Mouse (Mus musculus): ENCODE results near the gene Efcab6. TPM values are rescaled to one million over a fixed set of nuclear protein-coding genes. Genes with fewer than 3 reads are reported as not detected.

The Efcab6 gene
- polyA plus RNA-seq, 2 experiments: 0.25 to 0.52 TPM

GRCm38 (mm10) chr15:83988087-83988486 lies 77.1 kb downstream of the Efcab6 start:
- Histone ChIP-seq H3K9me3 (ENCODE audit: control insufficient read depth, low read length) (no peaks in the 10 kb centered on the region), H3K4me2 (replicated peaks; ENCODE audit: low read depth, low read length, severe bottlenecking) (no peak overlapping the region), H3K4me3 (replicated peaks; ENCODE audit: low read length) (no peak overlapping the region), H3K27me3 (ENCODE audit: control insufficient read depth, insufficient read depth, low read length) (no peaks in the 10 kb centered on the region), H3K36me3 (ENCODE audit: control insufficient read depth, insufficient read depth, low read length) (no peaks in the 10 kb centered on the region), H3K4me1 (ENCODE audit: control insufficient read depth, insufficient read depth, low read length) (peaks cover 12% of the 10 kb centered on the region; the same call in 1 of the 2 replicates), H3K27ac (replicated peaks; ENCODE audit: low read depth, low read length) (no peak overlapping the region), H3K9ac (ENCODE audit: low read depth, low read length, severe bottlenecking) (no peak overlapping the region)
- 23% methylated on average over 7 of the region's 7 CpGs for WGBS
- DNase-seq (ENCODE audit: low spot score) (no peak), ATAC-seq (ENCODE audit: low FRiP score, low read depth) (no peak)
- no peak for TF ChIP-seq POLR2A (IDR thresholded peaks at IDR 0.05; ENCODE audit: borderline replicate concordance, extremely low read depth, insufficient read depth, insufficient read length)

GRCm38 (mm10) chr15:83982186-83982936 lies 82.8 kb downstream of the Efcab6 start:
- ATAC-seq (ENCODE audit: low FRiP score, low read depth) (no peak), DNase-seq (ENCODE audit: low spot score) (no peak)
- peaks cover 3% of the 10 kb centered on the region; the same call in 1 of the 2 replicates for H3K4me1 ChIP-seq (ENCODE audit: control insufficient read depth, insufficient read depth, low read length)
- 58% methylated on average over 14 of the region's 14 CpGs for WGBS
- H3K4me3 ChIP-seq (replicated peaks; ENCODE audit: low read length): no peak overlapping the region
- no peaks in the 10 kb centered on the region for H3K9me3 ChIP-seq (ENCODE audit: control insufficient read depth, low read length)
- no peak for TF ChIP-seq POLR2A (IDR thresholded peaks at IDR 0.05; ENCODE audit: borderline replicate concordance, extremely low read depth, insufficient read depth, insufficient read length)
- H3K4me2 ChIP-seq (replicated peaks; ENCODE audit: low read depth, low read length, severe bottlenecking): no peak overlapping the region
- no peak overlapping the region for H3K9ac ChIP-seq (ENCODE audit: low read depth, low read length, severe bottlenecking)
- no peaks in the 10 kb centered on the region for H3K36me3 ChIP-seq (ENCODE audit: control insufficient read depth, insufficient read depth, low read length)
- H3K27ac ChIP-seq (replicated peaks; ENCODE audit: low read depth, low read length): no peak overlapping the region
- no peaks in the 10 kb centered on the region for H3K27me3 ChIP-seq (ENCODE audit: control insufficient read depth, insufficient read depth, low read length)

GRCm38 (mm10) chr15:83978865-83979264 lies 86.3 kb downstream of the Efcab6 start:
- Histone ChIP-seq H3K36me3 (ENCODE audit: control insufficient read depth, insufficient read depth, low read length) (no peaks in the 10 kb centered on the region), H3K9ac (ENCODE audit: low read depth, low read length, severe bottlenecking) (no peak overlapping the region), H3K27me3 (ENCODE audit: control insufficient read depth, insufficient read depth, low read length) (no peaks in the 10 kb centered on the region; the same call in 1 of the 2 replicates), H3K4me1 (ENCODE audit: control insufficient read depth, insufficient read depth, low read length) (no peaks in the 10 kb centered on the region), H3K27ac (replicated peaks; ENCODE audit: low read depth, low read length) (no peak overlapping the region), H3K4me3 (replicated peaks; ENCODE audit: low read length) (no peak overlapping the region), H3K4me2 (replicated peaks; ENCODE audit: low read depth, low read length, severe bottlenecking) (no peak overlapping the region), H3K9me3 (ENCODE audit: control insufficient read depth, low read length) (no peaks in the 10 kb centered on the region)
- WGBS: 85% methylated on average over 6 of the region's 6 CpGs
- ATAC-seq (ENCODE audit: low FRiP score, low read depth): no peak
- no peak for DNase-seq (ENCODE audit: low spot score)
- no peak for TF ChIP-seq POLR2A (IDR thresholded peaks at IDR 0.05; ENCODE audit: borderline replicate concordance, extremely low read depth, insufficient read depth, insufficient read length)

- H3K9ac ChIP-seq (ENCODE audit: low read depth, low read length, severe bottlenecking): no peak overlapping the region
- no peaks in the 10 kb centered on the region; the same call in 1 of the 2 replicates for H3K27me3 ChIP-seq (ENCODE audit: control insufficient read depth, insufficient read depth, low read length)
- ATAC-seq (ENCODE audit: low FRiP score, low read depth): no peak
- no peak overlapping the region for H3K27ac ChIP-seq (replicated peaks; ENCODE audit: low read depth, low read length)
- no peak overlapping the region for H3K4me2 ChIP-seq (replicated peaks; ENCODE audit: low read depth, low read length, severe bottlenecking)
- WGBS: 6% methylated on average over 5 of the region's 5 CpGs
- no peaks in the 10 kb centered on the region for H3K9me3 ChIP-seq (ENCODE audit: control insufficient read depth, low read length)
- no peak for TF ChIP-seq POLR2A (IDR thresholded peaks at IDR 0.05; ENCODE audit: borderline replicate concordance, extremely low read depth, insufficient read depth, insufficient read length)
- no peak overlapping the region for H3K4me3 ChIP-seq (replicated peaks; ENCODE audit: low read length)
- no peaks in the 10 kb centered on the region for H3K36me3 ChIP-seq (ENCODE audit: control insufficient read depth, insufficient read depth, low read length)
- DNase-seq (ENCODE audit: low spot score): no peak
- no peaks in the 10 kb centered on the region for H3K4me1 ChIP-seq (ENCODE audit: control insufficient read depth, insufficient read depth, low read length)
Measured at GRCm38 (mm10) chr15:83977108-83977507, 88.1 kb downstream of the Efcab6 start.

- no peak for TF ChIP-seq POLR2A (IDR thresholded peaks at IDR 0.05; ENCODE audit: borderline replicate concordance, extremely low read depth, insufficient read depth, insufficient read length)
- Histone ChIP-seq H3K36me3 (ENCODE audit: control insufficient read depth, insufficient read depth, low read length) (no peaks in the 10 kb centered on the region), H3K9me3 (ENCODE audit: control insufficient read depth, low read length) (no peaks in the 10 kb centered on the region), H3K9ac (ENCODE audit: low read depth, low read length, severe bottlenecking) (no peak overlapping the region), H3K4me2 (replicated peaks; ENCODE audit: low read depth, low read length, severe bottlenecking) (no peak overlapping the region), H3K4me1 (ENCODE audit: control insufficient read depth, insufficient read depth, low read length) (no peaks in the 10 kb centered on the region), H3K4me3 (replicated peaks; ENCODE audit: low read length) (no peak overlapping the region), H3K27ac (replicated peaks; ENCODE audit: low read depth, low read length) (no peak overlapping the region), H3K27me3 (ENCODE audit: control insufficient read depth, insufficient read depth, low read length) (no peaks in the 10 kb centered on the region; the same call in none of the 2 replicates)
- DNase-seq (ENCODE audit: low spot score) (no peak), ATAC-seq (ENCODE audit: low FRiP score, low read depth) (no peak)
- WGBS: 74% methylated on average over 9 of the region's 9 CpGs
Measured at GRCm38 (mm10) chr15:83972206-83972605, 93.0 kb downstream of the Efcab6 start.

Data from limb, embryonic 14.5 days (tissue).